Mouse (Mus musculus) granulocyte monocyte progenitor cell, adult 5-6 weeks (primary cell): ENCODE measurements around the gene Nle1. TPM values are rescaled to one million over a fixed set of nuclear protein-coding genes. Genes with fewer than 3 reads are reported as not detected.
A peak's percentile ranks its signal among the peaks of the same experiment; 100 is the strongest.
"Not testable (repeated sequence)": the region's sequence is repeated elsewhere in the genome, so short reads cannot be mapped to it uniquely, and the experiment has no call there.

Source experiments
- ATAC-seq: replicated peaks from 2 replicates; pipeline ENCODE4 v1.8.0; 2016; ENCODE audit warnings: mild to moderate bottlenecking, moderate TSS enrichment, inconsistent platforms; ENCODE audit not compliant: poor library complexity, severe bottlenecking
- total RNA-seq, 2 experiments: library from RNA; stranded (forward) in 1 of 2; stranded (reverse) in 1 of 2; fragments of 200-712, 200-1000 nt in 1 of 2; fragments of >200 nt in 1 of 2; fragmentation: Nextera tagmentation in 1 of 2; gene quantifications; 2 replicates each; pipeline ENCODE4 v1.2.3; 2014 to 2017

The Nle1 gene
- total RNA-seq (2014; fragmentation: Nextera tagmentation) (36.8 and 41.7 TPM in 2 replicates), total RNA-seq (2017) (23.0 and 24.5 TPM in 2 replicates)

DNA sequence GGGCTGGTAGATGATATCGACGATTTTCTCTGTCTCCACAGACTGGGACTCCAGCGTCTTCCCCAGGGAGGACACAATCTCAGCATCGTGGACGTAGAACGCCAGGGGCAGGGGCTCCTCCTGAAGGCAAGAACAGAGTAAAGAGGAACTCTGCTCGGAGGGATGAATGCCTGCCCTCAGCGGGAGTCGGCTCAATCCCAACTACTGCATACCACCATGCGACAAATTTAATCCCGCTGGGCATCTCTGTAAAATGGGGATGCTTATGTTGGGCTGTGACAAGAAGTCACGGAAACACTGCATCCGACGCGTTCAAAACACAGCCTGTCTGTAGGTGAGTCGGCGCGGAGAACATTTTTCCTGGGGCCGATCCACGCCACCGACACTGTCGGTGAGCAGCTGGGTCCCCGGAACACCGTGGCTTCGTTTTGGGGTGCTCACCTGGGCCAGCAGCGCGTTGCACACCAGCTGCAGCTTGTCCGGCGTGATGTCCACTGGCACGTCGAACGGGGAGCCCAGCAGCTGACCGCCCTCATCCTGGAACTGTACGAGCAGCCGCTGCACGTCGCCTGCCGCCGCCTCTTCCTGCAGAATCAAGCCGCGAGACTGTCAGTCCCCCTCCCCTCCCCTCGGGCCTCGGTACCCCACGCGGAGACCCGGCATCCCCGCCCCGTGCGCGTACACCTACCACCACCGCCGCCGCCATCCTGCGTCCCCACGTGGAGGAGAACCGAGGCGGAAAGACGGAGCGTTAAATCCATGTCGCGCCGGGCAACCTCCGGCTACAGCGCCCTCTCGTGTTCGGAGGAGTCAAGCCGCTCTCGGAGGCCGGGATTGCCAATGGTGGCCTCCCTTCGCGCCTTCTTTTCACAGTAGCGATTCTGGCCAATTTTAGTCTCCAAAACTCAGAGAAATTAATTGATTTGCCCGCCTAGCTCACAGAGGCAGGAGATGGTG, at the start of gene Nle1:
Nle1 (minus strand) TSS at position 761 of the 957 bp plus-strand sequence.
- ATAC-seq: peak; percentile 96

DNA sequence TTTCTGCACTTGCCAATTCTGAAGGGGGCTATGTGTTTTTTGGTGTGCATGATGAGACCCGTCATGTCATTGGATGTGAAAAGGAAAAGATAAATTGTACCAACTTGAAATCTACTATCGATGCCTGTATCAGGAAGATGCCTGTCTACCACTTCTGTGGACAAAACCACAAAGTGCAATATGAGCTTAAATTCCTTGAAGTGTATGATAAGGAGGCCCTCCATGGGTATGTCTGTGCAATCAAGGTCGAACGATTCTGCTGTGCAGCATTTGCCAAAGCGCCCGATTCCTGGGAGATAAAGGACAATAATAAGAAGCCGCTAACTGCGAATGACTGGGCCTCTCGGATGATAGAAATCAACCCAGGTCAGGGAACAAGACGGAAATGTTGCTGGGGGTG, 48.7 kb upstream of the Nle1 start:
- ATAC-seq: no peak

GRCm38 (mm10) chr11:82954631-82955030, 46.4 kb upstream of the Nle1 start:
- ATAC-seq: no peak

DNA sequence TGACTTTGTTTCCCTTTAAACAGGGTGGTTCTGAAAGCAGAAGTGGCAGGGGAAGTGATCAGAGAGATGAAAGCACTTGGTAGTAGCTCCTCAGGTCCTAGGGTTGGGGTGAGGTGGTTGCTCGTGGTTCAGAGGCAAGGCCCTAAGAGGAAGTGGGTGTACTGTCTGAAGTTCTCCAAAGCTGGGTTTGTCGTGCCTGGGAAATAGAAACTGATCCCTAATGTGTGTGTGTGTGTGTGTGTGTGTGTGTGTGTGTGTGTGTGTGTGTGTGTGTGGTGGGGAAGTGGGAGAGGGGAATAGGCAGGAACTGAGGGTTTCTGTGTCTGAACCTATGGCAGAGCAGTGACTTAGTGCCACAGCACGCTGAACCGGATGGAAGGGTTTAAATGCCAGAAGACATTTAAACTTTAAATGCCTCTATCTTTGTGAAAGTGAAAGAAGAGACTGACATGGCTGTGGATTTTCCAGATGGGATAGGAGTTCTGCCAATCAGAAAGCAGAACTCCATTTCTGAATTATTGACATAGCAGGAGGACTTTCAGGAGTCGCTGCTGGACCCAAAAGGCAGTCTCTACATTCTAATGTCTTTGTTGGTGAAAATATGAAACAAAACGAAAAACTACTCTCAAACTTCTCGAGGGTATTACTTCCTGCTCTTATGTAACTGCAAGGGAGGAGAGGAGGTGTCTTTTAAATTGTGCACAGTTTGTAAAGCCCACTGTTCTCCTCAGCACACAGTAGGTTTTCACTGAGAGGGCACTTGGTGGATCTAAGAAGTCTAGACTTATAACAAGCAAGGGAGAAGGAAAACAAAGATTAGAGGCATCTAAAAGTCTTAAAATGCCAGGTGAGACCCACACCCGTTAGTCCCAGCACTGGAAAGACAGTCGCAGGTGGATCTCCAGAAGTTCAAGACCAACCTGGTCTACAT, 44.7 kb upstream of the Nle1 start:
- peak; percentile 93 for ATAC-seq

DNA sequence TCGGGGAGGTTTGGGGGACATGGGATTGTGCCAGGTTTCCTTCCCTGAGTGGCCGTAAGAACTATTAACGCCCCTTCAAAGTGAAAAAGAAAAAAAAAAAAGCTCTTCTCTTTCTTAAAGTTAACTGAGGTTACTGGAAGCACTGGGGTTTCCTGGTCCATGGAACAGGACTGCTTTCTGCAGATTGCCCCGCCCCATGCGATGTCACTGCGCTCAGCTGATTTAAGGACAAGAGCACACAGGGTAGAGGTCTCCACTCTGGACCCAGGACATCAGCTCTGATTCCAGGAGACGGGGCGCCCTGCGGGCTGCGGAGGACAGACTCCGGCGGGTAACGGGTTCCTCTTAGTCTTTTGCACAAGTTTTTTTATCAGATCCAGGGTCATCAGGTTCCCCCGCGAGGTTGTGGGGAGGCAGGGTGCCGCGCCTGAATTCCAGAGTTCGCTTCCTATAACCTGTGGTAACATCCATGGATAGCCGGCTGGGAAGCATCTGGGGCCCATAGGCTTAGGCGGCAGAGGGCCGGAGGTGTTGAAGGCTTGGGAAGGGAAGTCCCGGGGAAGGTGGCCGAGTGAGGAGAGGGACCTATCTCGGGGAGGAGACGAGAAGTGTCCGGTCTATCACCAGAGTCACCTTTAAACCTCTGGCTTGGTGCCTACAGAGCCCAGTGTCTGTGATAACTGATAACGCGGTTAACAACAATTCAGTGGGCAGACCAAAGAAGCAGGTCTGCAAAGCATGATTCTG, 43.8 kb upstream of the Nle1 start:
- ATAC-seq: peak; percentile 43

DNA sequence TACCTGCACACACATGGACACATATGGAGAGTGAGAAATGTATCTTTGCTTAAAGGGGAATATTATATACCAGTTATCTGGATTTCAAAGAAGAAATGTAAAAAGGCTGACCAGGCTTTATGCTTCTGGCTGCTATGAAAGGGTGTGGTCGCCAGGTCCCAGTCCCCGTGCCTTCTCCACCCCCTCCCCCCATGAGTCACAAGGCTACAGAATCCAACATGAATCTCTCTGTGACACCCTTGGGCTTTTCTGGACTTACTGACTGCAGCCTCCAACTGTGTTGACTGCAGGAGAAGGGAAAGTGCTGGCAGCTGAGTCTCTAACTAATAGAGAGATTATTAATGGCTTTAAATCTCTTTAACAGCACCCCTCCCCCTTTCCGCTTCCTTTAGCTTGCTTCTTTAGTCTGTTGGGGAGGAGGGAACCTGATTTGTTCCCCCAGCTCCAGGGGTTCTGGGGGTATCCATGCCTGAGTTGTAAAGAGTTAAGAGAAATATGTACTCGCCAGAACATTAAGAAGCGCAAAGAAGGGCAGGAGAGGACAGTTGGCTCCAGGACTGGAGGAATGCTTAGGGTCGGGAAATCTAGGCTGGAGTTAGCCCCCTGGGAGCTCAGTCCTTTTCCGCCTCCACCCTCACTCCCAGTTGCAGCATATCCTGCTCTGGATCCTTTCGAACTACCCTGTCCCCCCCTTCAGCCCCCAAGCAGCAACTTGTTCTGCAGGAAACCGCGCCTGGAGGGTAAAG, 42.7 kb upstream of the Nle1 start, which contains the start of gene Slfn5:
Slfn5 (plus strand) TSS at position 614 of the 746 bp plus-strand sequence.
- no peak for ATAC-seq

GRCm38 (mm10) chr11:82949036-82949435, 40.8 kb upstream of the Nle1 start:
- ATAC-seq: no peak

DNA sequence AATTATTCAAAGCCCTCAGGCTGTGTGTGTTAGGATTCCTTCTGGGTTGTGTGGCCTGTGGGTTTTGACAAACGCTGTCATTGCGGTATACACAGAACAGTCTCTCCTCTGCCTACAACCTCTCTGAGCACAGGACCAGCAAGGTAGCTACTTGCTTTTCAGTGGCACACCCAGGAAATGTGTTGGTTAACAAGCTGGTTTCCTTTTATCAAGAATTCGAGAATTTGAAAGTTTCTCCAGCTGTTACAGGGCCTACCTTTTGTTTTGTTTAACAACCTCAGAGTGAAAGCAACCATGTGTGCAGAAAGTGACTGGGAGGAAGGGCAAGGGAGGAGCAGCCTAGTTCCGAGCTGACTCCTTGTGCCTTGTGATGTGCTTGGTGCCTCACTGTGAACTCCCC, 39.2 kb upstream of the Nle1 start:
- no peak for ATAC-seq

GRCm38 (mm10) chr11:82945636-82946035, 37.4 kb upstream of the Nle1 start:
- no peak for ATAC-seq

DNA sequence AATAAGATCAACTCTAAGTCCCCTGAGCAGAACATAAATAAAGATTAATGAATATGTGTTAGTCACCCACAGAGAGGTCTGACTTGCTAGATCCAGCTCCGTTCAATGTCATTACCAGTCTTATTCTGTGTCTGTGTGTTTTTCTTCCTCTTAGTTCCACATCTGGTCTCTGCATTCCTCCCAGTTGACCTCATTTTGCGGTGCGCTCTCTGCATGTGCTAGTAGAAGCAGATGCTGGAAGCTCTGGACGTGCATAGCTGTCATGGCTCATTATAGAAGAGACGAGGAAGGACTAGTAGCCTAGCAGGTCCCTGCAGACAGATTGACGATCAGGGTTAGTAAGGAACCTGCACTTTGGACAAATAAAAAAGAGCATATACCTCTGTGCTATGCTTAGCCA, 35.1 kb upstream of the Nle1 start:
- ATAC-seq: no peak

GRCm38 (mm10) chr11:82933186-82933585, 25.0 kb upstream of the Nle1 start:
- ATAC-seq: no peak

DNA sequence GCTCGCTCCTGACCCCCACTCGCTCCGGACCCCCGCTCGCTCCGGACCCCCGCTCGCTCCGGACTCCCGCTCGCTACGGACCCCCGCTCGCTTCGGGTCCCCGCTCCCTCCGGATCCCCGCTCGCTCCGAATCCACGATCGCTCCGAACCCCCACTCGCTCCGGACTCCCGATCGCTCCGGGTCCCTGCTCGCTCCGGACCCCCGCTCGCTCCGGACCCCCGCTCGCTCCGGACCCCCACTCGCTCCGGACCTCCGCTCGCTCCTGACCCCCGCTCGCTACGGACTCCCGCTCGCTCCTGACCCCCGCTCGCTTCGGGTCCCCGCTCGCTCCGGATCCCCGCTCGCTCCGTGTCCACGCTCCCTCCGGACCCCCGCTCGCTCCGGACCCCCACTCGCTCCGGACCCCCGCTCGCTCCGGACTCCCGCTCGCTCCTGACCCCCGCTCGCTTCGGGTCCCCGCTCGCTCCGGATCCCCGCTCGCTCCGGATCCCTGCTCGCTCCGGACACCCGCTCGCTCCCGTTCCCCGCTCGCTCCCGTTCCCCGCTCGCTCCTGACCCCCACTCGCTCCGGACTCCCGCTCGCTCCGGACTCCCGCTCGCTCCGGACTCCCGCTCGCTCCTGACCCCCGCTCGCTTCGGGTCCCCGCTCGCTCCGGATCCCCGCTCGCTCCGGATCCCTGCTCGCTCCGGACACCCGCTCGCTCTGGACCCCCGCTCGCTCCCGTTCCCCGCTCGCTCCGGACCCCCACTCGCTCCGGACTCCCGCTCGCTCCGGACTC, 23.6 kb upstream of the Nle1 start:
- not testable (repeated sequence) for ATAC-seq

DNA sequence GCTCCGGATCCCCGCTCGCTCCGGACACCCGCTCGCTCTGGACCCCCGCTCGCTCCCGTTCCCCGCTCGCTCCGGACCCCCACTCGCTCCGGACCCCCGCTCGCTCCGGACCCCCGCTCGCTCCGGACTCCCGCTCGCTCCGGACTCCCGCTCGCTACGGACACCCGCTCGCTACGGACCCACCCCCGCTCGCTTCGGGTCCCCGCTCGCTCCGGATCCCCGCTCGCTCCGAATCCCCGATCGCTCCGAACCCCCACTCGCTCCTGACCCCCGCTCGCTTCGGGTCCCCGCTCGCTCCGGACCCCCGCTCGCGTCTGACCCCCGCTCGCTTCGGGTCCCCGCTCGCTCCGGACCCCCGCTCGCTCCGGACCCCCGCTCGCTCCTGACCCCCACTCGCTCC, 22.9 kb upstream of the Nle1 start:
- ATAC-seq: not testable (repeated sequence)

GRCm38 (mm10) chr11:82930391-82930955, 22.3 kb upstream of the Nle1 start:
- ATAC-seq: not testable (repeated sequence)

GRCm38 (mm10) chr11:82929633-82929950, 21.4 kb upstream of the Nle1 start:
- ATAC-seq: peak; percentile 43

DNA sequence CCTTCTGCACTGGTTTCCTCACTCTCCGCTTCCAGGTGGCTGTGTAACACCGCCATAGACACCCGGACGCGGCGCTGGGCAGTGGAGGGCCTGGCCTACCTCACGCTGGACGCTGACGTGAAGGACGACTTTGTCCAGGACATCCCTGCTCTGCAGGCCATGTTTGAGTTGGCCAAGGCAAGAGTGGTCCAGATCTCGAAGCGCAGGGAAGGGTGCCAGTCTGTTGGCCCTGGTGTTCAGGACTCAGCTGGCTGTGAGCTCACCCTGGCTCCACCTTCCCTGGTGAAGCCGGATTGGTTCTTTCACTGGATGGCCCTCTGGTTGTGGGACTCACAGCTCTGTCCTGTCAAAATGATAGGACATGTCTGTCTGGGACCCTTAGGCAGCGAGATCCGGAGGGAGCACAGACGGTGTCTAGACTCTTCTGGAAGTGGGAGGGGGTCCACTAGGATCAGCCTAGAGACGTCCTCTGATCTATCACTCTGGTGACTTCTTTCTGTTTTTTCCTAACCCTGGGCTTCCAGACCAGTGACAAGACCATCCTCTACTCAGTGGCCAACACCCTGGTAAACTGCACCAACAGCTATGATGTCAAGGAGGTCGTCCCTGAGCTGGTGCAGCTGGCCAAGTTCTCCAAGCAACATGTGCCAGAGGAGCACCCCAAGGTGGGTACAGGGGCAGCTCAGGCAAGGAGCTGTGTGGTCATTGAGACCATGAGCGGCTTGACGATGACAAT, 20.9 kb upstream of the Nle1 start:
- ATAC-seq: no peak

- not testable (repeated sequence) for ATAC-seq
Measured at GRCm38 (mm10) chr11:82923910-82924309, 15.7 kb upstream of the Nle1 start.

GRCm38 (mm10) chr11:82921691-82922090, 13.5 kb upstream of the Nle1 start:
- no peak for ATAC-seq
